Mouse (Mus musculus) bone marrow, adult 2 months (tissue): Measurements from ENCODE around the gene H2-Oa.

Experiments used
- CTCF ChIP-seq: fragments of 200-500 bp; IDR thresholded peaks from 2 replicates; pipeline ENCODE4 v1.5.1; 2011; ENCODE audit warnings: low read length, control low read depth; ENCODE audit not compliant: control insufficient read depth, insufficient read depth
- POLR2A ChIP-seq: fragments of 200-500 bp; IDR thresholded peaks from 2 replicates; pipeline ENCODE4 v1.6.1; 2011; ENCODE audit warnings: low read depth, mild to moderate bottlenecking, control low read depth, low read length, borderline replicate concordance; ENCODE audit not compliant: control insufficient read depth

GRCm38 (mm10) chr17:34134451-34134850 lies 42.3 kb downstream of the H2-Oa start:
- TF ChIP-seq CTCF: no peak
- no peak for TF ChIP-seq POLR2A
